Mouse (Mus musculus): ENCODE data around the gene Prune1.

DNA sequence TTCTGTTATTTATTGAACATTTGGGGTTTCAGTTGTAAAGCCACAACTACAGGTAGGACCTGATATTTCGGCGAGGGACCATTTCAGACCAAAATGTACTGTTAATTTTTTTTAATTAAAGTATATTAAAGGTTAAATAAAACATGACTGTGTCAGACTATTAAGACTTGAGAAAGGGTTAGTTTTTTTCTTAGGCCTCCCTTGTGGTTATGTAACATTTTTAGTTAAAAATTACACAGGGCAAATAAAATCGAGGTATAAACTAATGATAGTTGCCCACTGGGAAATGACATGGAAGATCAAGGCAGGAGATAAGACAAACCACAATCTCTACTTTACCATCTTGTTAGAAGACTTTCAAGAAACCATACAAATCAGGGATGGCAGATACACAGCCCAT, 41.6 kb upstream of the Prune1 start:
- TF ChIP-seq EP300 (optimal IDR thresholded peaks at IDR 0.05) (no peak), CTCF (IDR thresholded peaks at IDR 0.05; ENCODE audit: low read depth) (no peak)
